Mouse (Mus musculus): ENCODE results near the gene Cdc42bpb. TPM values are rescaled to one million over a fixed set of nuclear protein-coding genes. Genes with fewer than 3 reads are reported as not detected.

Gene Cdc42bpb
- polyA plus RNA-seq, 1 experiment from 2014 or later: 32.4 TPM

- 94% methylated on average over 9 of the region's 9 CpGs for WGBS
- no peak for ATAC-seq (ENCODE audit: low FRiP score, low read depth)
- Histone ChIP-seq H3K4me3 (no peak overlapping the region), H3K4me1 (no peaks in the 10 kb centered on the region), H3K27ac (no peak overlapping the region), H3K9ac (no peak overlapping the region), H3K27me3 (no peaks in the 10 kb centered on the region), H3K4me2 (replicated peaks) (no peak overlapping the region), H3K36me3 (peaks cover 95% of the 10 kb centered on the region), H3K9me3 (no peaks in the 10 kb centered on the region)
These were observed 45.9 kb downstream of the Cdc42bpb start for GRCm38 (mm10) chr12:111331573-111331972.

- Histone ChIP-seq H3K4me1 (no peaks in the 10 kb centered on the region), H3K9ac (no peak overlapping the region), H3K9me3 (no peaks in the 10 kb centered on the region), H3K27ac (no peak overlapping the region), H3K4me3 (no peak overlapping the region), H3K36me3 (peaks cover 95% of the 10 kb centered on the region), H3K4me2 (replicated peaks) (no peak overlapping the region), H3K27me3 (no peaks in the 10 kb centered on the region)
- WGBS: 92% methylated on average over 15 of the region's 15 CpGs
- ATAC-seq (ENCODE audit: low FRiP score, low read depth): no peak
These were observed 48.2 kb downstream of the Cdc42bpb start for GRCm38 (mm10) chr12:111329281-111329680.

- Histone ChIP-seq H3K4me1 (no peaks in the 10 kb centered on the region), H3K36me3 (peaks cover 99% of the 10 kb centered on the region), H3K4me3 (no peak overlapping the region), H3K27ac (no peak overlapping the region), H3K4me2 (replicated peaks) (no peak overlapping the region), H3K9ac (no peak overlapping the region), H3K9me3 (no peaks in the 10 kb centered on the region), H3K27me3 (no peaks in the 10 kb centered on the region)
- 86% methylated on average over 6 of the region's 6 CpGs for WGBS
- ATAC-seq (ENCODE audit: low FRiP score, low read depth): no peak
These were observed 49.2 kb downstream of the Cdc42bpb start for GRCm38 (mm10) chr12:111328360-111328759.

DNA sequence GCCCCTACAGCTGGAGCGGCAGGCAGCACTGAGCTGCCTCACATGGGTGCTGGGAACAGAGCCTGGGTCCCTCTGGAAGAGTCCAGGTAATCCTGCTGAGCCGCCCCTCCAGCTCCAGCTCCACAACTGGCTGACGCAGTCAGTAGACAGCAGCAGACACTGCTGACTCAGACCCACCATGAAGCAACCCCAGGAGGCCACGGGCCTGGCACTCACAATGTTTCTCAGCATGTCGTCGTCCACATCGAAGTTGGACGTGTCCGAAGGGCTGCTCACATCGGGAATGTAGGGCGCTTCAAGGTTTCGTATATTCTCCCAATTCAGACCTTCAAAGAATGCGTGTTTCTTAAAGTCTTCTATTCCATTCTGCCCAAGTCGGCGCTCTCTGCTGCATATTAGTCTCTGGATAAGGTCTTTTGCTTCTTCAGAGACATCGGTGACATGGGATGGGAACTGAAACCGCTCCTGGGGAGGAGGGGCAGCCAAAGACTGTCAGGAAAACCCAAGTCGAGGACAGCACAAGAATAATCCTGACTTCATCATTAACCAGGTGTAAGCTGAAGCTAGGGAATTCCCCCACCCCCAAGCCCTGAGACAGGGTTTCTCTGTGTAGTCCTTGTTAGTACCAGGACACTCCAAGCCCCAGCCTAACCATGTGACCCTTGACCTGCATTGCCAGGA is 51.6 kb downstream of the Cdc42bpb start:
- H3K9ac ChIP-seq: no peak overlapping the region
- no peaks in the 10 kb centered on the region for H3K4me1 ChIP-seq
- H3K27ac ChIP-seq: no peak overlapping the region
- H3K9me3 ChIP-seq: no peaks in the 10 kb centered on the region
- peaks cover 100% of the 10 kb centered on the region for H3K36me3 ChIP-seq
- no peak overlapping the region for H3K4me2 ChIP-seq (replicated peaks)
- 93% methylated on average over 18 of the region's 18 CpGs for WGBS
- no peak for ATAC-seq (ENCODE audit: low FRiP score, low read depth)
- no peak overlapping the region for H3K4me3 ChIP-seq
- no peaks in the 10 kb centered on the region for H3K27me3 ChIP-seq

DNA sequence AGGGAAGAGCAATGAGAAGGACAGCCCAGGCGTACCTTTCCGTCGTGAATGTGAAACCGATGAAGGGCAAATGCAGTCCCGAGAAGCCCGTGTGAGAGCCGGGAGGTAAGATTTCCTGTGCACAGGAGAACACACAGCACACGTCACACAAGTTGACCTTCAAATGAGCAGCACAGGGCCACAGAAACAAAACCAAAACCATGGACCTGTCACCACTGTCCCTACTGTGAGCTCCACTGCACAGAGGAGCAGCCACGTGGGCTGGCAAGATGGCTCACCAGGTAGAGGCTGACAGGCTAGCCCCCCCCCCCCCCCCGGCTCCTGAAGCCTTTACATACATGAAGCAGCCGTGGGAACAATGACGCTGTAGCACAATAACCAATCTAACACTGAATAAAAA is 52.6 kb downstream of the Cdc42bpb start:
- Histone ChIP-seq H3K9ac (no peak overlapping the region), H3K4me3 (no peak overlapping the region), H3K27ac (no peak overlapping the region), H3K4me1 (no peaks in the 10 kb centered on the region), H3K36me3 (peaks cover 100% of the 10 kb centered on the region), H3K4me2 (replicated peaks) (no peak overlapping the region), H3K9me3 (no peaks in the 10 kb centered on the region), H3K27me3 (no peaks in the 10 kb centered on the region)
- 95% methylated on average over 12 of the region's 12 CpGs for WGBS
- no peak for ATAC-seq (ENCODE audit: low FRiP score, low read depth)

GRCm38 (mm10) chr12:111324536-111324935 is 53.0 kb downstream of the Cdc42bpb start:
- Histone ChIP-seq H3K4me2 (replicated peaks) (no peak overlapping the region), H3K36me3 (peaks cover 100% of the 10 kb centered on the region), H3K9me3 (no peaks in the 10 kb centered on the region), H3K27ac (no peak overlapping the region), H3K27me3 (no peaks in the 10 kb centered on the region), H3K4me1 (no peaks in the 10 kb centered on the region), H3K4me3 (no peak overlapping the region), H3K9ac (no peak overlapping the region)
- no peak for ATAC-seq (ENCODE audit: low FRiP score, low read depth)
- WGBS: 91% methylated on average over 21 of the region's 21 CpGs

DNA sequence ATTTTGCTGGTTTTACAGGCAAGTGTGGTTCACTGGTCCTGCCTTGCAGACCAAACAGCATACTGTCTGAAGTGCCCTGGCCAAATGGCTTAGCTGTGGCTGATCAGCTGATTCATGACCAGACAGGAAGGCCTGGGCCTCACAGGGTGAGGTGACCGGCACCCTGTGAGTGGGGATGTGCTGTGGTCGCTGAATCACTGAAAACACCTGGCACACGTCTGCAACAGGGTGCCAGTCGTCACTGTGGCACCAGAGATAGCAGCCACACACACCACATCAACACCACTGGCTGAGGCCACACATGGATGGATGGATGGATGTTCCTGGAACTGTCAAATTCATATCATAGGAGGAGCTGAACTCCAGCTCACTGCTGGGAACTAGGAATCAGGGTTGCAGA is 54.1 kb downstream of the Cdc42bpb start:
- no peaks in the 10 kb centered on the region for H3K9me3 ChIP-seq
- H3K4me3 ChIP-seq: no peak overlapping the region
- H3K9ac ChIP-seq: no peak overlapping the region
- no peaks in the 10 kb centered on the region for H3K4me1 ChIP-seq
- peaks cover 100% of the 10 kb centered on the region for H3K36me3 ChIP-seq
- 83% methylated on average over 4 of the region's 4 CpGs for WGBS
- no peak overlapping the region for H3K27ac ChIP-seq
- no peak for ATAC-seq (ENCODE audit: low FRiP score, low read depth)
- no peak overlapping the region for H3K4me2 ChIP-seq (replicated peaks)
- no peaks in the 10 kb centered on the region for H3K27me3 ChIP-seq

DNA sequence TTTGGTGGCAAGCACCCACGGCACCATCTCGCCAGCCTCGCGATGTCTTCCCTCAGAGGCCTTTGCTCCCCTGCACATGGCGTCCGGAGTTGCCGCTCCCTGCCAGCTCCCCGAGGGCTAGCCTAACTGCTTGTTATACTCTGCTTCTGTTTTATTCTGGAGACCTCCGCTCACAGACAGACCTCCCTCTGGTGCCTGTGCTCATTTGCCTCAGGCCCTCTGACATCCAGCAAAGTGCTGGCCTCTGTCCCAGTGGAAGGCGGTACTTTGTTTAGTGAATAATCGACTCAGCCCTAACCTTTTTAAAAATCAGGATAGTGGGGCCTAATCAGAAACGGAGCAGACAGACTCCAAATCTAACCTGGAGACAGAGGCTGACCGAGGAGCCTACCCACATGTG is 55.7 kb downstream of the Cdc42bpb start:
- WGBS: 93% methylated on average over 13 of the region's 13 CpGs

DNA sequence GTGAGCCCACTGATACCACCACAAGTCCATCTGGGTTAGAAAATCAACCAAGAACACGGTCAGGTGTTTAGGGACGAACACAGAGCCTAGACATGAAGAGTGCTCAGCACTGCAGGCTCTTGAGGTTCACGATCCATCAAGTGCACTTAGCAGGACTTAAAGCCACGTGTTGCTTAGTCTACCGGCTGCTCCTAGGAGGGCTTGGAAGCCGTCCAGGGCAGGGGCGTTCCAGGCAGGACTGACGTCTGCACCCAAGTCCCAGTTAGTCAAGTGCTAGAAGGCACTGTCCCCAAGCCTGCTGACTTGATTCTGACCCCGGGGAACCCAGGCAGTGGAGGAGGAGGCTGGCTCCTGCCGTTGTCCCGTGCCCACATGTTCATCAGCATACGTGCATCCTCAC is 57.0 kb downstream of the Cdc42bpb start:
- 86% methylated on average over 12 of the region's 12 CpGs for WGBS
- no peak for ATAC-seq (ENCODE audit: low FRiP score, low read depth)
- H3K9ac ChIP-seq: no peak overlapping the region
- H3K27ac ChIP-seq: no peak overlapping the region
- H3K9me3 ChIP-seq: no peaks in the 10 kb centered on the region
- H3K27me3 ChIP-seq: no peaks in the 10 kb centered on the region
- H3K4me1 ChIP-seq: no peaks in the 10 kb centered on the region
- no peak overlapping the region for H3K4me3 ChIP-seq
- peaks cover 100% of the 10 kb centered on the region for H3K36me3 ChIP-seq
- no peak overlapping the region for H3K4me2 ChIP-seq (replicated peaks)

More for the DNA sequence above, 55.7 kb downstream of the Cdc42bpb start:
- Histone ChIP-seq H3K27ac (no peak overlapping the region), H3K27me3 (no peaks in the 10 kb centered on the region), H3K4me3 (no peak overlapping the region), H3K36me3 (peaks cover 100% of the 10 kb centered on the region), H3K4me2 (replicated peaks) (no peak overlapping the region), H3K9me3 (no peaks in the 10 kb centered on the region), H3K4me1 (no peaks in the 10 kb centered on the region), H3K9ac (no peak overlapping the region)
- ATAC-seq (ENCODE audit: low FRiP score, low read depth): no peak

DNA sequence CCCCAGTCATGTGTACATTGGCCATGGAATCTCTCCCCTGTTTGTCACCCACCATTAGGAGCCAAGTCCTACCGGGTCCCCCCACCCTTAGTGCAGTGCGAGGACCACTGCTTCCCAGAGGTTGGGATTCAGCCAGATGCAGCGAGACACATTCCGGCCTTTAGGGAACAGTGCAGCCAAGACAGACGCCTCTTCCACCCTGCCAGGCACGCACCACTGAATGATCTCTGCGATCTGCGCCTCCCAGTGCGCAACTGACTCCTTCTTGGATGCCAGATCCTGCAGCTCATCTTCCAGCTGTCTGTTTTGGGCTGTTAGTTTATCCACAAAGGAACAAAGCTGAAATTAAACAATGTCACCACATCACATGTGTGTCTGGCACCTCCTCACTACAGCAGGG is 59.8 kb downstream of the Cdc42bpb start:
- no peak for ATAC-seq (ENCODE audit: low FRiP score, low read depth)
- no peak overlapping the region for H3K9ac ChIP-seq
- no peak overlapping the region for H3K4me3 ChIP-seq
- no peak overlapping the region for H3K27ac ChIP-seq
- 96% methylated on average over 9 of the region's 9 CpGs for WGBS
- H3K4me2 ChIP-seq (replicated peaks): no peak overlapping the region
- H3K9me3 ChIP-seq: no peaks in the 10 kb centered on the region
- H3K4me1 ChIP-seq: no peaks in the 10 kb centered on the region
- H3K36me3 ChIP-seq: peaks cover 100% of the 10 kb centered on the region
- H3K27me3 ChIP-seq: no peaks in the 10 kb centered on the region

GRCm38 (mm10) chr12:111314273-111314672 is 63.2 kb downstream of the Cdc42bpb start:
- H3K27me3 ChIP-seq: no peaks in the 10 kb centered on the region
- no peaks in the 10 kb centered on the region for H3K4me1 ChIP-seq
- H3K36me3 ChIP-seq: peaks cover 100% of the 10 kb centered on the region

GRCm38 (mm10) chr12:111311775-111312174 is 65.7 kb downstream of the Cdc42bpb start:
- no peak overlapping the region for H3K4me3 ChIP-seq
- H3K27me3 ChIP-seq: no peaks in the 10 kb centered on the region
- no peak overlapping the region for H3K27ac ChIP-seq
- no peaks in the 10 kb centered on the region for H3K9me3 ChIP-seq
- H3K4me1 ChIP-seq: no peaks in the 10 kb centered on the region
- no peak overlapping the region for H3K9ac ChIP-seq
- no peak for ATAC-seq (ENCODE audit: low FRiP score, low read depth)
- no peak overlapping the region for H3K4me2 ChIP-seq (replicated peaks)
- WGBS: 92% methylated on average over 10 of the region's 10 CpGs
- peaks cover 98% of the 10 kb centered on the region for H3K36me3 ChIP-seq

More at GRCm38 (mm10) chr12:111314273-111314672, 63.2 kb downstream of the Cdc42bpb start:
- no peaks in the 10 kb centered on the region for H3K9me3 ChIP-seq
- ATAC-seq (ENCODE audit: low FRiP score, low read depth): no peak
- H3K27ac ChIP-seq: no peak overlapping the region
- no peak overlapping the region for H3K4me3 ChIP-seq
- WGBS: 94% methylated on average over 7 of the region's 7 CpGs
- H3K4me2 ChIP-seq (replicated peaks): no peak overlapping the region
- no peak overlapping the region for H3K9ac ChIP-seq

DNA sequence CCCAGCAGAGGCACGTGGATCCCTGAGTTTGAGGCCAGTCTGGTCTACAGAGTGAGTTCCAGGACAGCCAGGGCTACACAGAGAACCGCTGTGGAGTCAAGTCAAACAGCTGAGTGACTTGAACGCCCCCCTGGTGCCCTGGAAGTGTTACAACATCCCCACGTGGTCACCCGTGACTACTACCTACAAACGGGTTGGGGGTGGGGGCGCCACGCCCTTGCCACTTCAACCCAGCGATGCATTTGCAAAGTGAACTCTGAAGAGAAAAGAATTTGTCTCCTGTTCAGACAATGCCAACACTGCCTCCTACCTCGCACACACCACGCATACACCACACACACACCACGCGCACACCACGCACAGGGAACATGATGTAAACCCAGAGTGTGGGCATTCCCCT is 67.6 kb downstream of the Cdc42bpb start:
- Histone ChIP-seq H3K4me2 (replicated peaks) (no peak overlapping the region), H3K9ac (no peak overlapping the region), H3K27ac (no peak overlapping the region), H3K27me3 (no peaks in the 10 kb centered on the region), H3K4me1 (no peaks in the 10 kb centered on the region), H3K4me3 (no peak overlapping the region), H3K36me3 (peaks cover 98% of the 10 kb centered on the region), H3K9me3 (no peaks in the 10 kb centered on the region)
- WGBS: 87% methylated on average over 14 of the region's 14 CpGs
- ATAC-seq (ENCODE audit: low FRiP score, low read depth): no peak
